Mouse (Mus musculus): ENCODE measurements around the gene Wfikkn2.
A peak's percentile ranks its signal among the peaks of the same experiment; 100 is the strongest.
"Not testable (repeated sequence)": the region's sequence is repeated elsewhere in the genome, so short reads cannot be mapped to it uniquely, and the experiment has no call there.

The Wfikkn2 gene

DNA sequence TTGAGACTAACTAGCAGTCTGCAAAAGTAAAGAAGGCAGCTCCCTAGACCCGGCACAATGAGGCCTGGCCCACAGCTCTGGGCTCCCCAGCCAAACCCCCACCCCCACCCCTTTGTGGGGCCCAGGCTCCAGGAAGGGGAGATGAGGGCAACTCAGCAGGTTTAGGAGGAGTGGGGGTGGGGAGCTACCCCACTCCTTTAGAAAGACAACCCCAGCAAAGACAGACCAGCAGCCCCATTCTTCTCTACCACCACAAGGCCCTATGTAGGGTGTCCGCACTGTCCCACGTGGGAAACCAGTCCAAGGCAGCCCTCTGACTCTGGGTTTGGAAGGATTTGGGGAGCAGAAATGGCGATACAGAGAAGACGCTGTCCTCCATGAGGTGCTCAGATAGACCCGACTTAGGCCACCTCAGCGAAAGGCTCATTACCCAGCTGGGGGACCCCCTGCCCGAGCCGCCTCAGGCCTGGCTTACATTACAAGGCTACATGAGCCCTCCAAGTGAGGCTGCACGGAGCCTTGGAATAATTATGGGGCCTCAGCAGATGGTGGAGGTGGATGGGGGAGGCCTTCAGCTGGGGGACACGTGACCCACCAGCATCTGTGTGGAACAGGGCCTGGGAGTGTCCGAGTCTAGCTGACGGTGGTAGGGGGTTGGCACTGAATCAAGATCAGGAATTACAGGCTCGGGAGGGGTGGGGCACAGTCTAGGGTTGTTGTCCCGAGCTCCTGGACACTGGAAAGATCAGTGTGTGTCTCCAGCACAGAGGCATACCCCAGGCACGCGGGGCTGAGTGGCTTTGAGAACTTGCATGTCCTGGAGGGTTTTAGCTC is at the start of gene Wfikkn2:
TSS of gene Wfikkn2 (minus strand) at position 51 of the 834 bp plus-strand sequence.
- DNase-seq (ENCODE audit: low read depth, low spot score) = no peak

- DNase-seq (ENCODE audit: low read depth, low spot score) = no peak
These were observed 49.4 kb upstream of the Wfikkn2 start for GRCm38 (mm10) chr11:94294996-94295845.

DNA sequence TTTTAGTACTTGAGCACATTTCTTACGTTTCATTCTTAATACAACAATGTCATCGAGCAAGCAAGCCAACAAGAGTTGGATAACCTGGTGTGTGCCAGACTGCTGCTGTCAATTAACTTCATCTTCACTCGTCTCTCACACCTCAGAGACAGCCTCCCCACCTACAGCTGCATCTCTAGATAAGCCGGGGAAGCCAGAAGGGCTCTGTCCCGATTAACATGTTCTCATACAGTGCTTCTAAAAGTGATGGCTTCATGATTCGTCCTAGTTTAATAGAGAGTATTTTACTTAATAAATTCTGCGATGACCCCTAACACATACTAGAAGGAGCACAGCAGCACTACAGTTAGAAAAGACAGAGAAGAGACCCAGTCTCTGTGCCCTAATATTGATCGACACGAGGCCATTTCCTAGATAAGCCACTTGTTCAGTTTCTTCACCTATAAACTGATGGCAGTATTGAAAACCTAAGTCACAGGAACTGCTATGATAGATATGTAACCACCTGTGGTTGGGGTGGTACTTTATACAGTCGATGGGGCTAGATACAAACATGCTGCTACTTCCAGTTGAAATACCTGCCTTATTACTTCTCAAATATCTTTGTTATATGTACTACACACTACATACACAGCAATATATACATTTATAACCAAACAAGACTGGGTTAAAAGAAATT is 44.4 kb upstream of the Wfikkn2 start:
- DNase-seq (ENCODE audit: low read depth, low spot score) = no peak

- DNase-seq (ENCODE audit: low read depth, low spot score) = no peak
These were observed 41.3 kb upstream of the Wfikkn2 start for GRCm38 (mm10) chr11:94287105-94287504.

DNA sequence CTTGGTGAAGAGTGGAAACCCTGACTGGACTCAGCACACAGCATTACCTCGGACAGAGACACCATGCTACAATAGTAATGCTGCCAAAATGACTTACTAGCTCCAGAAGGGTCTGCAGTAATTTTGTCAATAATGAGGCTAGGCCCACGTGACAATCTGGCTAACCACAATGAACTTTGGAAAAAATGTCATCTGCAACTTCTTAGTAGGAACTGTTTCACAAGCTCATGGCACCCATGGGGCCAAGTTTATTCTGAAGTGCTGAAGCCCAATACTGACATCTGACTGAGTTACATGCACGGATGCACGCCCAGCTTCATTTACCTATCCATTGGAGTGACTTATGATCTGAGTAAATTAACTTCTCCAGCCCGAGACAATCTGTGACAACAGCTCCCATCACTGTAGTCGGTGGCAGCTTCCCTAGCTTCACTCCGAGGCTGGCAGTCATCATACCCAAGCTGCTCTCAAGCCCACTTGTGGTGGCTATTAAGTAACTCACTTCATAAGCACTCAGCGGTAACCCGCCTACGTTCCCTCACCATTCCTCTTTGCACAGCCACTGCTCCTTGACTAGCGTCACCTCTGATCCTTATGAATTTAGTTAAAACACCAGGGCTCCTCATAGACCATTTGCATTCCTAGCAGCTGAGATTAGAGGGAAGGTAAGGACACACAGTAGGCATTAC is 40.2 kb upstream of the Wfikkn2 start:
- no peak for DNase-seq (ENCODE audit: low read depth, low spot score)

GRCm38 (mm10) chr11:94283536-94284099 is 37.8 kb upstream of the Wfikkn2 start:
- DNase-seq (ENCODE audit: low read depth, low spot score) = no peak

DNA sequence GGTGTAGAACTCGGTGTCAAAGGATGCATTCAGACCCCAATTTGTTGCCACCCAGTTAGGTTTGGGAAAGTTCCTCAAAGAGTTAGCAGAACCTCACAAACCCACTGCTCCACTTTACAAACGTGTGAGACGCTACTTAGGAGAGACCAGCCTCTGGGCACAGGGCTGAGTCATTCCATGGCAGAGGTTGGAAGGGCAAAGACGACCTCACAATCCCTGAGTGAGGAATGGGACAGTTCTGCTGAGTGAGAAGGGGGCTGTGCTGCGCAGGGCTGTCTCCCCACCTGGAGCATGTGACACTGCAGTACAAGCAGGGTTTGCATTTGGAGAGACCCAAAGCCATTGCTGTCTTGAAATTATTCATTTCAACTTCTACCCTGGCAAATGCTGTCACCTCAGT is 36.5 kb upstream of the Wfikkn2 start:
- no peak for DNase-seq (ENCODE audit: low read depth, low spot score)

GRCm38 (mm10) chr11:94281199-94282181 is 35.7 kb upstream of the Wfikkn2 start, which contains the start of gene Gm21885:
Gene Gm21885 (plus strand): TSS chr11:94281873.
- DNase-seq (ENCODE audit: low read depth, low spot score) = no peak

DNA sequence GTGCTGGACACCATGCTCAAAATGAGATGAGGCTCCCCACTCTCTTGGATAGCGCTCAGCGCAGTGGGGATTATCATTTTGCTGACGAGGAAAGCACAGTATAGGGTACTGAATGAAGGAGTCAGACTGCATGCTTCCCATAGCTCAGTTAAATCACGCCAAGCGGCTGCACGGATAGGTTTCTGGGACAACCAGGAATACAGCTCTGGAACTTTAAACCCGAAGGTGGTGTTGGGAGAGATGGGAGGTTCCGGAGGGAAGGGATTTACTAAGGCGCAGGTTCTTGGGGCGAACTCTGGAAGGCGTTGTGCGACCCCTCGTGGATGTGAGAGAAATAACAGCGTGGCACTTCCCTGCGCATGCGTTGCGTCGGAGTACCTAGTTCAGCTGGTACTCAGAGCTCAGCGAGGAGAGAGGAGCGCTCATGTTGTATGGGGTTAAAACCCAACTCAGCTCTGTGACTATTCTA is 31.1 kb upstream of the Wfikkn2 start:
- peak; percentile 82 for DNase-seq (ENCODE audit: low read depth, low spot score)

GRCm38 (mm10) chr11:94275686-94276085 is 29.9 kb upstream of the Wfikkn2 start:
- no peak for DNase-seq (ENCODE audit: low read depth, low spot score)

GRCm38 (mm10) chr11:94275226-94275625 is 29.4 kb upstream of the Wfikkn2 start:
- DNase-seq (ENCODE audit: low read depth, low spot score) = no peak

DNA sequence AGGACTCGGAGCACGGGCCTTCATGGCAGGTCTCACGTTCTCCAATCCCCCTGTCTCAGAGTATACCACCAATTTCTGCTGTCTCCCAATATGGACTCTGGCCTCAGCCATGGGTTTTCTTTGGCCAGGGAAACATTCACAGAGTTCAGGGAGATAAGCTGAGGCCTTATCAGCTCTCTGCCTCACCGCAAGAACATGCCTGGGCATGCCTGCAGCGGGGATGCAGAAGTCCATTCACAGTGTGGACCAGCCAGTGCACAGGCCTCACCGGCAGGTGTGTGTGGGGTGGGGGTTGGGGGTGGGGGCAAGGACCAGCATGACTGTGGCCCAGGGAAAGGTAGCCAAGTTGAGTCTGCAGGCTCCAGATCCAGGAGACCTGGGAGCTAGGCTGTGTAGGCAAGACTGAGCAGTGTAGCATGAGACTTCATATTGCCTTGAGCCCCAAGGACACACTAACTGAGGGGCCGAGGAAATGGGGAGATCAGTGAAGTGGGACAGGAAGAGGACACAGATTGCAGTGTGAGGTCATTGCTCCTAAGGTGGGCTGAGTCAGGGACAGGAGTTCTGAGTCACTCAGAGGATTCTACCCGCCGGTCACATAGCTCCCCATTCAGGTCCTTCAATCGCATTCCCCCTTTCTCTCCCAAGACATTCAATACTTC is 28.5 kb upstream of the Wfikkn2 start:
- no peak for DNase-seq (ENCODE audit: low read depth, low spot score)

- DNase-seq (ENCODE audit: low read depth, low spot score) = no peak
These were observed 27.4 kb upstream of the Wfikkn2 start for GRCm38 (mm10) chr11:94272960-94273927.

DNA sequence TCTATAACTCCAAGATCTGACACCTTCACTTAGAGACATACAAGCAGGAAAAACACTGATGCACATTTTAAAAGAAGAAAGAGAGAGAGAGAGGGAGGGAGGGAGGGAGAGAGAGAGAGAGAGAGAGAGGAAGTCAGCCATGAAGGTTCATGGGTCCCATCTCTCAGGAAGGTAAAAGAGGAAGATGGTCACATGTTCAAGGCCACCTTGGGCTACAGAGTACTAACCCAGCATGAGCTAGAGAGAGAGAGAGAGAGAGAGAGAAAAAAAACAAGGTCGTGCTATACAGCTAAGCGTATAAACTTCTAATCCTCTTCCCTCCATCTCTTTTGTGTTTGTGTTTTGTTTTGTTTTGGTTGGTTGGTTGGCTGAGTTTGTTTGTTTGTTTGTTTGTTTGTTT is 25.2 kb upstream of the Wfikkn2 start:
- no peak for DNase-seq (ENCODE audit: low read depth, low spot score)

- DNase-seq (ENCODE audit: low read depth, low spot score) = no peak
These were observed 24.1 kb upstream of the Wfikkn2 start for GRCm38 (mm10) chr11:94269906-94270305.

DNA sequence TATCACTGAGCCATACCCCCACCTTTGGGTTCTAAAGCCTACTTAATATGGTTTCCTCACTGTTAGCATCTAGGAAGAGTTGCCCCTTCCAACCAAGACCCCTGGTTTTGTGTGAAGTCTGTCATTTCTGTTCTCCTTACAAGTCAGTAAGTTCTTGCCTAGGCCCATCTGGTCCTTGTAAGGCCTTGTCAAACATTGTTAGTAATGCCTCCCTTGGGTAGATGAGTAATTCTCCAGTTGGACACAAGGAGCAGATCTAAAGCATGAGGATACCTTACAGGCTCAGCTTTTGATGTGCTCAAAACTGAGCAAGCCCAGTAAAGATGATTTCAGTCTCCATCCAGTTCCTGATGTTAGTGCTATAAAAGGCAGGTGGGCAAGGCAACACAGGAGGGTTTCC is 23.0 kb upstream of the Wfikkn2 start:
- no peak for DNase-seq (ENCODE audit: low read depth, low spot score)

DNA sequence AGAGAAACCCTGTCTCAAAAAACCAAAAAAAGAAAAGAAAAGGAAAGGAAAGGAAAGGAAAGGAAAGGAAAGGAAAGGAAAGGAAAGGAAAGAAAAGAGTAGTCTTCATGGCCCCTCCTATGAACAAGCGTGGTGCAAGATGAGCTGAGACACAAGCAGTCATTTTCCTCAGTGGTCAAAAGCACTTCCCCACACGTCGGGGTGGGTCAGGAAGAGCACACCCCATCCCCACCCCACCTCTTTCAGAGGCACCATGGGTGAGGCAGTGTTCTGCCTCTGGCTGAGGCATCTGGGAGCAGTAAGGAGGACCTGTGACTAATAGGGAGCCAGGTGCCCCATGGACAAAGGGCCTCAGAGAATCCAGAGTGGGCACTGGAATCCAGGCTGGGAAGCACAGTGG is 20.4 kb upstream of the Wfikkn2 start:
- DNase-seq (ENCODE audit: low read depth, low spot score) = not testable (repeated sequence)
